Comparison of ENCODE assay signal across 14 mouse cellular contexts in the genomic region with DNA sequence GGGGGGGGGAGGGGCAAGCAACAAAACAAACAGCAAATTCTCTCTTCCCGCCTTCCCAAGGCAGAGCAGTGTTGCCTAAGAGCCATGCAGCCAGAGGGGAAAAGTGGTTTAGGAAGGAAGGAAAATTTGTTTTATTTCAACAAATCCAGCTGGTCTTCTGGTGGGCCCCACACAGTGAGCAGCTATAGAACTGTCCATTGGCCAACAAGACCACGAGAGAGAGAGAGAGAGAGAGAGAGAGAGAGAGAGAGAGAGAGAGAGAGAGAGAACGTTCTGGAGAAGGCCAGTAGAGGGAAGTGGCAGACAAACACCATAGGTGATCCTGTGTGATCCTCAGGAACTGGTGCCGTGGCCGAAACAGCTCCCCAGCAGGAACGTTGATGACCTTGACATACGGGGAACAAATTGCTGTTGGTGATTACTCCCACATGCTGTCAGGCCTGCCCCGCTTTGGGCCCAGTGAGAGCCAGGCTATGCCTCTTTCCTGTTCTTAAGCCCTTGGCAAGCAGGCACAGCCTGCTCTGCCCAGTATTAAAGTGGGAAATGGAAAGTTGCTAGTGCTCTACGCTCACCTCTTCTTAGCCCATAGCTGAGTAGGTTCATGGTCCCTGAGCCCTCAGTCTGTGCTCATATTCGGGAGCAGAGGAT.
A peak's percentile ranks its signal among the peaks of the same experiment; 100 is the strongest.
DNase-seq lines count a peak whose midpoint lies in the region; ATAC-seq lines count a peak whose summit lies in the region.
"Had no signal": no experiment of that assay in that cellular context is flagged by ENCODE, and none has a peak within 500 bp of the region (broad histone marks: within the 10 kb centered on the region; RNA-seq: fewer than 3 reads in every experiment).

No protein-coding gene starts in this region.

- no peak overlapping the region for H3K9ac ChIP-seq in kidney, embryonic 14.5 days (ENCODE audit: low read depth, low read length)
- H3K9ac ChIP-seq in limb, embryonic 11.5 days (ENCODE audit: low read length): no peak overlapping the region
- H3K9ac ChIP-seq: embryonic facial prominence, embryonic 15.5 days had no signal

- H3K4me3 ChIP-seq in kidney, embryonic 14.5 days (ENCODE audit: low read length): no peak overlapping the region
- no peak overlapping the region for H3K4me3 ChIP-seq in limb, embryonic 11.5 days (ENCODE audit: low read depth, low read length)
- H3K4me3 ChIP-seq: embryonic facial prominence, embryonic 15.5 days; layer of hippocampus, adult 2 months had no signal

- 0 out of 2 replicates have a peak, but pooled peaks cover 3% of the 10 kb centered on the region for H3K27me3 ChIP-seq in kidney, embryonic 14.5 days (ENCODE audit: control insufficient read depth, insufficient read depth, low read length)
- H3K27me3 ChIP-seq in limb, embryonic 11.5 days (ENCODE audit: control insufficient read depth, insufficient read depth, low read length): no peaks in the 10 kb centered on the region
- H3K27me3 ChIP-seq: embryonic facial prominence, embryonic 15.5 days had no signal

- WGBS in kidney, embryonic 14.5 days: 38% methylated on average over 10 of the region's 10 CpGs
- 28% methylated on average over 10 of the region's 10 CpGs for WGBS in limb, embryonic 11.5 days

- H3K9me3 ChIP-seq in kidney, embryonic 14.5 days (ENCODE audit: control insufficient read depth, low read length): no peaks in the 10 kb centered on the region
- H3K9me3 ChIP-seq in limb, embryonic 11.5 days (ENCODE audit: control insufficient read depth, low read length): no peaks in the 10 kb centered on the region
- H3K9me3 ChIP-seq: embryonic facial prominence, embryonic 15.5 days had no signal

- H3K4me2 ChIP-seq in kidney, embryonic 14.5 days (replicated peaks; ENCODE audit: low read depth, low read length): no peak overlapping the region
- no peak overlapping the region for H3K4me2 ChIP-seq in limb, embryonic 11.5 days (ENCODE audit: low read depth, severe bottlenecking)
- H3K4me2 ChIP-seq: embryonic facial prominence, embryonic 15.5 days had no signal

- DNase-seq in adrenal gland, adult (ENCODE audit: inconsistent age in 2 of 2, low spot score in 1 of 2): peak; percentile 75 to 83
- no peak for DNase-seq in adrenal gland, postnatal 4 days (ENCODE audit: low spot score in 2 of 2)
- DNase-seq in kidney, postnatal 14 days: no peak
- DNase-seq in adrenal gland, postnatal 10 days: peak; percentile 49
- peak; percentile 54 for DNase-seq in limb, embryonic 11.5 days (ENCODE audit: low spot score)
- DNase-seq in cerebellum, adult 18-20 months: no peak
- DNase-seq: cerebellum, postnatal 14 days had no signal

- no peaks in the 10 kb centered on the region for H3K36me3 ChIP-seq in kidney, embryonic 14.5 days (ENCODE audit: control insufficient read depth, insufficient read depth, low read length)
- H3K36me3 ChIP-seq in limb, embryonic 11.5 days (ENCODE audit: control insufficient read depth, insufficient read depth, low read length): no peaks in the 10 kb centered on the region
- H3K36me3 ChIP-seq: embryonic facial prominence, embryonic 15.5 days had no signal

- peak overlapping the region; percentile 47; the same call in 1 of the 2 replicates for H3K27ac ChIP-seq in kidney, embryonic 14.5 days (ENCODE audit: low read depth, low read length)
- H3K27ac ChIP-seq in limb, embryonic 11.5 days (replicated peaks; ENCODE audit: low read depth, low read length): no peak overlapping the region
- H3K27ac ChIP-seq: embryonic facial prominence, embryonic 15.5 days; layer of hippocampus, adult 2 months; macrophage had no signal

- ATAC-seq in kidney, embryonic 14.5 days (ENCODE audit: low FRiP score, low TSS enrichment): no peak; the same call in 1 of the 2 replicates
- ATAC-seq in limb, embryonic 11.5 days (ENCODE audit: insufficient number of reproducible peaks, low FRiP score, low TSS enrichment, low read depth): no peak
- no peak for ATAC-seq in activated CD4-positive, CD25-positive, alpha-beta regulatory T cell, adult 4 months
- ATAC-seq: forebrain, embryonic 16.5 days; hindbrain, embryonic 16.5 days had no signal

- H3K4me1 ChIP-seq in kidney, embryonic 14.5 days (ENCODE audit: control insufficient read depth, insufficient read depth, low read length): peaks cover 18% of the 10 kb centered on the region
- peaks cover 25% of the 10 kb centered on the region for H3K4me1 ChIP-seq in limb, embryonic 11.5 days (ENCODE audit: control insufficient read depth, insufficient read depth, low read length)

Comparison
In these comparisons a context has a peak if more than half of its experiments do, and no peak if none do; other contexts are left out.
1. DNase-seq: peak in adrenal gland, adult (2 of 2), adrenal gland, postnatal 10 days (single experiment) and limb, embryonic 11.5 days (single experiment); none in adrenal gland, postnatal 4 days (0 of 2), kidney, postnatal 14 days (single experiment) and cerebellum, adult 18-20 months (0 of 2).